Mouse (Mus musculus): ENCODE results near the gene Sulf2. TPM values are rescaled to one million over a fixed set of nuclear protein-coding genes. Genes with fewer than 3 reads are reported as not detected.
"Not testable (repeated sequence)": the region's sequence is repeated elsewhere in the genome, so short reads cannot be mapped to it uniquely, and the experiment has no call there.

Sulf2 gene
- polyA plus RNA-seq, 1 experiment from 2014 or later: 125 TPM

DNA sequence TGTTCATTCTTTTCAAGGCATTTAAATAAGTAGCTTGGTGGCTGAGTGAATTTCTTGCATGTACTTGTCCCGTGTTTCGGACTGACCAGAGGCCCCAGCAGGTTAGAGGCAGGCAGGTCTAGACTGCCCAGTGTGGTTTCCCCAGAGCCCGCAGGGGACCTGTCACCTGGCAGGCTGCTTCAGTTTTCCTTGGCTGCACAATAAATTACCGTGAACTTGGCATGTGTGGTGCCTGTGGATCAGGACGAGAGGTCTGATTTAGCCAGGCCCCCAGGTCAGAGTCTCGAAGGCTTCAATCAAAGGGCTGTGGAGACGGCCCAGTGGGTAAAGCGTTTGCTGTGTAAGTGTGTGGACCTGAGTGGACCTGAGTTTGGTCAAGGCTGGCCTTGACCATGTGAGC is 35.4 kb upstream of the Sulf2 start:
- no peak overlapping the region for H3K4me2 ChIP-seq (replicated peaks)
- 46% methylated on average over 8 of the region's 8 CpGs for WGBS
- no peaks in the 10 kb centered on the region for H3K36me3 ChIP-seq (replicated peaks; ENCODE audit: control insufficient read depth, insufficient read depth)
- H3K4me3 ChIP-seq (replicated peaks; ENCODE audit: low read length): no peak overlapping the region
- no peak overlapping the region for H3K27ac ChIP-seq
- no peaks in the 10 kb centered on the region for H3K9me3 ChIP-seq (ENCODE audit: control insufficient read depth, low read length)
- H3K27me3 ChIP-seq (ENCODE audit: control insufficient read depth, insufficient read depth, low read length): no peaks in the 10 kb centered on the region
- ATAC-seq (ENCODE audit: low FRiP score) (no peak), DNase-seq (ENCODE audit: low spot score) (no peak)
- H3K9ac ChIP-seq: no peak overlapping the region
- peaks cover 12% of the 10 kb centered on the region for H3K4me1 ChIP-seq (replicated peaks; ENCODE audit: control insufficient read depth, insufficient read depth, low read length)

DNA sequence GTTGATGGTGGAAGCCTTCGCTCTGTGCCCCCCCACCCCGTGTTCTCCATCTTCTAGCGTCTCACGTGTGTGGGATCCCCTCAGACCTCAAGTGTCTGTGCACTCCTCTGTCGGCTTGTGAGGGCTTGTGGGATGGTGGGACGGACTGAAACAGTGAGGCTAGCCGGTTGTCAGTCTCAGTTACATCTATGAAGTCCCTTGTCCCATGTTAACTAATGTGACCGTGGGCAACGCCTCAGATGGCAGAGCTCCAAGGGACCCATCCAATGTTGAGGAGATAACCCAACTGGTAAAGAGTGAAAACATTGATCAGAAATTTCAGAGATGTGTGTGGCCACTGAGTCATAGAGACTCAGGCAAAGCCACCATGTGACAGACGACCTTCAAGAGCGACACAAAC is 33.7 kb upstream of the Sulf2 start:
- Histone ChIP-seq H3K4me1 (replicated peaks; ENCODE audit: control insufficient read depth, insufficient read depth, low read length) (peaks cover 12% of the 10 kb centered on the region), H3K4me2 (replicated peaks) (no peak overlapping the region), H3K27ac (no peak overlapping the region), H3K27me3 (ENCODE audit: control insufficient read depth, insufficient read depth, low read length) (no peaks in the 10 kb centered on the region), H3K9me3 (ENCODE audit: control insufficient read depth, low read length) (no peaks in the 10 kb centered on the region), H3K9ac (no peak overlapping the region), H3K36me3 (replicated peaks; ENCODE audit: control insufficient read depth, insufficient read depth) (no peaks in the 10 kb centered on the region), H3K4me3 (replicated peaks; ENCODE audit: low read length) (no peak overlapping the region)
- ATAC-seq (ENCODE audit: low FRiP score) (no peak), DNase-seq (ENCODE audit: low spot score) (no peak)
- WGBS: 94% methylated on average over 11 of the region's 11 CpGs

DNA sequence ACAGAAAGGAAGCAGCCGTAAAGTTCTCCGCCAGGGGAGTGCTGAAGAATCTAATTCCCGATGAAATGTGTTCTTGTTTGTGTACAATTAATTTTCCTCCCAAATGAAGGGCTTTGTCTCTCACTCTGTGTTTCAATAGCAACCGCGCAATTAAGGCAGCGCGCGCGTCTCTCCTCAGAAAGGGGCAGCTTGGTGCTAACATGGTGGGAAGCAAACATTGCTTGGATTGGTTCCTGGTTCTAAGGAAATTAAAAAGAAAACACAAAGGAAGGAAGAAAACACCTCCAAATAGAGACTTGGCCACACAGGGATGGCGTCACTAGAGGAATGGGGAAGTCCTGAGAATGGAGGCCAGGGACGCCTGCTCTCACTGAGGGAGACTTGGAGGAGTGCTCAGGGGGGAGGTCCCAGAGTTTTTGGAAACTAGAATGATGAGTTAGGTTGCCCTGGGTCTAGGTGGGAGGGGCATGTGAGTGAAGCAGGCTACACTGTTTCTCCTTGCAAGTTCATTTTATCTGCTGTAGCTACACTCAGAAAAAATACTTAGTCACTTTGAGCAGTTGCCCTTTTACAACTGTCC is 32.5 kb upstream of the Sulf2 start:
- Histone ChIP-seq H3K4me1 (replicated peaks; ENCODE audit: control insufficient read depth, insufficient read depth, low read length) (peaks cover 12% of the 10 kb centered on the region), H3K27ac (peak overlapping the region; percentile 9)
- not testable (repeated sequence) for H3K36me3 ChIP-seq (replicated peaks; ENCODE audit: control insufficient read depth, insufficient read depth); H3K4me3 ChIP-seq (replicated peaks; ENCODE audit: low read length); H3K9me3 ChIP-seq (ENCODE audit: control insufficient read depth, low read length); H3K27me3 ChIP-seq (ENCODE audit: control insufficient read depth, insufficient read depth, low read length); DNase-seq (ENCODE audit: low spot score); ATAC-seq (ENCODE audit: low FRiP score); H3K9ac ChIP-seq; H3K4me2 ChIP-seq (replicated peaks)
- WGBS: 50% methylated on average over 8 of the region's 11 CpGs

DNA sequence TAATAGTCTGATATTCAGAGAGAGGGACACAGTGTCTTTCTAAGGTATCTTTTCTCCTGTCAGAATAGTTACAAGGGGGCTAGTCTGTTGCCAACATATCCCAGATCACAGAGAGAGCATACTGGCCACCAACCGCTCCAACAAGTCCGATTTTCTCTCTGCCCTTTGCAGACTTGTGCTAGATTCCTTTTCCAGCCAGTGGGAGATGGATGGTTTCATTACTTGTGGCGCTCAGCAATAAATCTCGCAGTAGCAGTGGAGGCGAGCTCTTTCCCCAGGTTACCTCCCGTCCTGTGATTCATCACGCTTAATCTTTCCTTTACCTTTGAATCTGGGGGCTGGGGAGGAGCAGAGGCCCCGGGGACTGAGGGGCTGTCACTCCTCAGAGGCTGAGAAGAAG is 31.9 kb upstream of the Sulf2 start:
- peaks cover 12% of the 10 kb centered on the region for H3K4me1 ChIP-seq (replicated peaks; ENCODE audit: control insufficient read depth, insufficient read depth, low read length)
- not testable (repeated sequence) for ATAC-seq (ENCODE audit: low FRiP score); H3K27me3 ChIP-seq (ENCODE audit: control insufficient read depth, insufficient read depth, low read length); DNase-seq (ENCODE audit: low spot score); H3K4me3 ChIP-seq (replicated peaks; ENCODE audit: low read length); H3K36me3 ChIP-seq (replicated peaks; ENCODE audit: control insufficient read depth, insufficient read depth); H3K9ac ChIP-seq; H3K9me3 ChIP-seq (ENCODE audit: control insufficient read depth, low read length); H3K4me2 ChIP-seq (replicated peaks)
- 44% methylated on average over 7 of the region's 8 CpGs for WGBS
- peak overlapping the region; percentile 52 for H3K27ac ChIP-seq

DNA sequence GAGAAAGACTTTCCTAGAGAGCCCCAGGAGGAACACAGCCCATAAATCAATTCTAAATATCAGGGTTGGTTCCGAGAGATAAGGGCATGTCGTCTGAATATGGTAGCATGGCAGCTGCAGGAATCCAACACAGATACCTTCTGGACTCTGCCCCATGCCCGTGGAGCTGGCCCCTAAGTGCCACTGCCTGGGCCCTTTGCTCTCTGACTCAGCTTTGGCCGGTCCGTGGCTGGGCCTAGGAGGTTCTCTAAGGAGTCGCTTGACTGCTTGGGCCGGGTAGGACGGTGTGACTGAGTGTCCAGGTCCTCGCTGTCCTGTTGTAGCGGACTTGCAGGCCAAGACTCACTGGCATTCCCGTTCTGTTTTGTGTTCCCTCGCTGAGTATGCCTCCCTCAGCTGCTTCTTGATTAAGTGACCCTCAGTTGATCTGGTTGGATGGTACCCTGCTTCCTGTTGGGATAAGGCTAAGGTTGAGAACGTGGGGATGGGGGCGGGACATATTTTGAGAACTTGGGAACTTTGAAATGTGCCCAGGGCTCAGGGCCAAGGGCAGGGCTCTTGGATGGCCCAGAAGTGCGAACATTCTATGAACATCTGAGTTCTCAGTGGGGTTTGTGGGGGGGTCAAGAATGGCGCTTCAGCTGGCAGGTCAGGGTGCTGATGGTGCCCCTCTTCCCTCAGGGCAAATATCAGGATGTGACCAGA is 30.9 kb upstream of the Sulf2 start:
- Histone ChIP-seq H3K36me3 (replicated peaks; ENCODE audit: control insufficient read depth, insufficient read depth) (no peaks in the 10 kb centered on the region), H3K27ac (no peak overlapping the region), H3K4me2 (replicated peaks) (no peak overlapping the region)

DNA sequence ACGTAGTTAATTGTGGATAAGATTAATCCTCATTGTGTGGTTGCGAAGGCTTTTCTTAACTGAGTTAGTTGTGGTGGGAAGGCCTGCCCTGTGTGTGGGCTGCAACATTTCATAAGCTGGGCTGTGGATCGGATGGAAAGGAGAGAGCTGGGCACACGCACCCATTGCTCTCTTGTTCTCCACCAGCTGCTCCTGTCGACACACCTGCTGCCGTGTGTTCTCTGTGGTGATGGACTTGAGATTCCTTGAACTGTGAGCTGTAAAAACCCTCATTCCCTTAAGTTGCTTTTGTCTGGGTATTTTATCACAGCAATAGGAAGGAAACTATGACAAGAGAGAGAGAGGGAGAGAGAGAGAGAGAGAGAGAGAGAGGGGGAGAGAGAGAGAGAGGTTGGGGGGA is 30.3 kb upstream of the Sulf2 start:
- Histone ChIP-seq H3K36me3 (replicated peaks; ENCODE audit: control insufficient read depth, insufficient read depth) (no peaks in the 10 kb centered on the region), H3K4me2 (replicated peaks) (no peak overlapping the region), H3K9ac (no peak overlapping the region), H3K27me3 (ENCODE audit: control insufficient read depth, insufficient read depth, low read length) (no peaks in the 10 kb centered on the region), H3K4me1 (replicated peaks; ENCODE audit: control insufficient read depth, insufficient read depth, low read length) (peaks cover 15% of the 10 kb centered on the region), H3K4me3 (replicated peaks; ENCODE audit: low read length) (no peak overlapping the region), H3K27ac (no peak overlapping the region), H3K9me3 (ENCODE audit: control insufficient read depth, low read length) (no peaks in the 10 kb centered on the region)
- ATAC-seq (ENCODE audit: low FRiP score) (no peak), DNase-seq (ENCODE audit: low spot score) (no peak)
- WGBS: 86% methylated on average over 6 of the region's 6 CpGs

More for the DNA sequence above, 30.9 kb upstream of the Sulf2 start:
- DNase-seq (ENCODE audit: low spot score) (no peak), ATAC-seq (ENCODE audit: low FRiP score) (no peak)
- Histone ChIP-seq H3K9ac (no peak overlapping the region), H3K9me3 (ENCODE audit: control insufficient read depth, low read length) (no peaks in the 10 kb centered on the region), H3K27me3 (ENCODE audit: control insufficient read depth, insufficient read depth, low read length) (no peaks in the 10 kb centered on the region), H3K4me3 (replicated peaks; ENCODE audit: low read length) (no peak overlapping the region), H3K4me1 (replicated peaks; ENCODE audit: control insufficient read depth, insufficient read depth, low read length) (peaks cover 12% of the 10 kb centered on the region)
- WGBS: 83% methylated on average over 16 of the region's 16 CpGs

DNA sequence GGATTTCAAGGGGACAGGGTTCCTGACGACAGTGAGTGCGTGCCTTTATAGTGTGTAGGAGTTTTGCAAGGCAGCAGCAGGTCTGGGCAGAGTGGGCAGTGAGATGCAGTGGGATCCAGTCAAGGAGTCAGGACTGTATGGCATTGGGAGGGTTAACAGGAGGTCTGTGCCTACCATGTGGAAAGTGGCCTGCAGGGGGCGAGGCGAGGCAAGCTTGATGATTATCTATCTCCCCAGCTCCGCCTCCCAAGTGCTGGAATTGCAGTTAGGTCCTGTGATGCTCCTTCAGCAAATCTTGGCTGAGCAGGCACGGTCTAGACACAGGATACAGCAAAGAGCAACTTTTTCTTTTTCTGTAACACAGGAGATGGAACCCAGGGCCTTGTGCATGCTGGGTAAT is 29.0 kb upstream of the Sulf2 start:
- no peaks in the 10 kb centered on the region for H3K9me3 ChIP-seq (ENCODE audit: control insufficient read depth, low read length)
- H3K4me2 ChIP-seq (replicated peaks): no peak overlapping the region
- no peak overlapping the region for H3K4me3 ChIP-seq (replicated peaks; ENCODE audit: low read length)
- no peaks in the 10 kb centered on the region for H3K27me3 ChIP-seq (ENCODE audit: control insufficient read depth, insufficient read depth, low read length)
- H3K9ac ChIP-seq: no peak overlapping the region
- no peak for ATAC-seq (ENCODE audit: low FRiP score)
- 59% methylated on average over 6 of the region's 6 CpGs for WGBS
- H3K4me1 ChIP-seq (replicated peaks; ENCODE audit: control insufficient read depth, insufficient read depth, low read length): peaks cover 26% of the 10 kb centered on the region
- no peaks in the 10 kb centered on the region for H3K36me3 ChIP-seq (replicated peaks; ENCODE audit: control insufficient read depth, insufficient read depth)
- no peak overlapping the region for H3K27ac ChIP-seq
- no peak for DNase-seq (ENCODE audit: low spot score)

DNA sequence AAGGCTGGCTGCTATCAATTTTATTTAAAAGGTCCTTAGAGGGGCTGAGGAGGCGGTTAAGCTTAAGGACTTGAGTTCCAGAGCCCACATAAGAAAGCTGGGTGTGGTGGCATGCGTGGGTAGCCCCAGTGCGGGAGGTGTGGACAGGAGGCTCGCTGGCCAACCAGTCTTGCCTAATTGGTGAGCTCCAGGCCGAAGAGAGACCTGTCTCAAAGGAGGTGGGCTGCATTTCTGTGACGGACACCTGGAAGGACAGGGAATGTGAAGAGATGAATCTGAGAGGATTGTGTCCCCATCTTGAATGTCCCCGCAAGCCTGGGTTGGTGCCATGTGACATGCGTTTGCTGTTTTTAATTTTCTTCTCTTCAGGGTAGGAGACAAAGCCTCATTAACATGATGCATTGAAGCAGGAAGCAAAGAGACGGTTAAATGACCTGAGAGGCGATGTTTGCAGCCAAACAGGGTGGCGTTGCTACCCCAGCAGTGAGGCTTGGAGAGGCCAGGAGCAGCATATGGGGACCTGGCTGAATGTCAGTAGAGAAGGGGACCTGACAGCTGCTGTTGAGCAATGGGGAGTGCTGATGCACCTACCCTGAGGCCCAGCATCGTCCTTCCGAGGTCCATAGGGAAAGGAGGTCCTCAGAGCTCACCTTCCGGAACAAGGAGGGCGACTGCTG is 26.7 kb upstream of the Sulf2 start:
- no peaks in the 10 kb centered on the region for H3K27me3 ChIP-seq (ENCODE audit: control insufficient read depth, insufficient read depth, low read length)
- WGBS: 68% methylated on average over 15 of the region's 15 CpGs
- H3K27ac ChIP-seq: no peak overlapping the region
- ATAC-seq (ENCODE audit: low FRiP score): no peak
- peak; percentile 51 for DNase-seq (ENCODE audit: low spot score)
- H3K4me1 ChIP-seq (replicated peaks; ENCODE audit: control insufficient read depth, insufficient read depth, low read length): peaks cover 19% of the 10 kb centered on the region
- no peak overlapping the region for H3K4me3 ChIP-seq (replicated peaks; ENCODE audit: low read length)
- H3K9me3 ChIP-seq (ENCODE audit: control insufficient read depth, low read length): no peaks in the 10 kb centered on the region
- no peak overlapping the region for H3K9ac ChIP-seq
- H3K36me3 ChIP-seq (replicated peaks; ENCODE audit: control insufficient read depth, insufficient read depth): no peaks in the 10 kb centered on the region
- H3K4me2 ChIP-seq (replicated peaks): no peak overlapping the region

DNA sequence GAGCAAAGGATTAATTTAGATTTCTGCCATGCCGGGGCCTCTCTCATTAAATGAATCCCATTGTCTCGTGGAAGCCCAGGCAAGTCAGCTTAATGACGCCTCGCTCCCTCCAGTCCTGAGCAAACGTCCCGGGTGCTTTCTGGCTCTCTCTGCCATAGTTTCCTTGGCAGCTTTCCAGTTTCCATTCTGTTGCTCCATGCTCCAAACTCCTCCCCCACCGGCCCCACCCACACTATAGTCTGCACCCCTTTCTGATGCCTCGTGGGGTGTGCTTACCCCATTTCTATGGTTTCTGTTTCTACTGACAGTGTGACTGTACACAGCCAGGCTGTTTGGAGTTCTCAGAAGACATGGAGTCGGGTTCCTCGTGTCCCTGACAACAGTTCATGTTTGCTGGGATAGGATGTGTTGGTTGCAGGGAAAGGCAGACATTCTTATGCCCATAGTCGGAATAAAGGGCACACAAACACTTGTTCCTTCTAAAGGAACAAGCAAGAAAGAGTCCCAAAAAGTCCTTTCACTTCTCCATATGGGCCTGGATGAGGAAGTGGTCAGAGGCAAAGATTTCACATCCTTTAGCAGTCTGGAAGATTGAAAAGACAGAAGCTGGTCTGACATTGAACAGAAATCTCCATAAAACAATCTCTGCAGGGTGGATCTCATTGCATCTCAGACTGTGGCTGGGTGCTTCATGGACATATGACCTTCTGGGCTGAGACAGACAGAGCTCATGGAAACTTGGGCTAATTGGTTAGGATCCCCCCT is 25.5 kb upstream of the Sulf2 start:
- H3K9me3 ChIP-seq (ENCODE audit: control insufficient read depth, low read length): no peaks in the 10 kb centered on the region
- peak; percentile 79 for DNase-seq (ENCODE audit: low spot score)
- WGBS: 18% methylated on average over 11 of the region's 11 CpGs
- peaks cover 21% of the 10 kb centered on the region for H3K4me1 ChIP-seq (replicated peaks; ENCODE audit: control insufficient read depth, insufficient read depth, low read length)
- no peak overlapping the region for H3K4me3 ChIP-seq (replicated peaks; ENCODE audit: low read length)
- H3K27me3 ChIP-seq (ENCODE audit: control insufficient read depth, insufficient read depth, low read length): no peaks in the 10 kb centered on the region
- no peak overlapping the region for H3K9ac ChIP-seq
- peak; percentile 32; the same call in 1 of the 2 replicates for ATAC-seq (ENCODE audit: low FRiP score)
- no peaks in the 10 kb centered on the region for H3K36me3 ChIP-seq (replicated peaks; ENCODE audit: control insufficient read depth, insufficient read depth)
- peak overlapping the region; percentile 6; the same call in 1 of the 2 replicates for H3K27ac ChIP-seq
- H3K4me2 ChIP-seq (replicated peaks): no peak overlapping the region
